Mouse (Mus musculus) left cerebral cortex, adult 2 months (tissue): ENCODE measurements at regions not wholly inside any gene's neighbourhood (a gene's known extent, or its start where the extent isn't known, plus 50 kb on each side); places are given as distances from the start of the nearest gene placed in this dataset.

Source experiments
- DNase-seq, 2 experiments: peaks; one replicate each; pipeline ENCODE4 v3.0.0; 2021 to 2022; ENCODE audit warnings: low spot score in 2 of 2, mixed read lengths in 1 of 2; ENCODE audit errors: extremely low spot score in 1 of 2
- H3K27ac ChIP-seq: fragments of 200-600 bp; 2 replicates; pipeline ENCODE4 v1.8.1; 2022
- H3K4me3 ChIP-seq: fragments of 200-600 bp; 2 replicates; pipeline ENCODE4 v1.8.1; 2022
- CTCF ChIP-seq: fragments of 200-600 bp; IDR thresholded peaks from 2 replicates; pipeline ENCODE4 v1.8.1; 2022; ENCODE audit warnings: antibody characterized with exemption, mild to moderate bottlenecking, moderate library complexity
- intact Hi-C: fragments of 180-260 bp; cut with DNase I; formaldehyde crosslinking; loops from one replicate; pipeline ENCODE4 v1.15.1; 2025

- Histone ChIP-seq H3K4me3 (no peak overlapping the region), H3K27ac (no peak overlapping the region)
- intact Hi-C loops, result loop anchor here (5.0 kb wide), 1 partner anchor 1033 kb away; the partner anchor contains the start of gene Tnfrsf26
- TF ChIP-seq CTCF, result no peak
- DNase-seq, result no peak
Measured at GRCm38 (mm10) chr7:142593729-142594375, 61.4 kb downstream of the Mrpl23 start.

GRCm38 (mm10) chr7:142595412-142595811 is 62.9 kb downstream of the Mrpl23 start:
- no peak for DNase-seq
- intact Hi-C loops, result no loop called here
- H3K4me3 ChIP-seq, result no peak overlapping the region
- H3K27ac ChIP-seq, result no peak overlapping the region
- no peak for TF ChIP-seq CTCF

GRCm38 (mm10) chr7:142596211-142596610 is 63.7 kb downstream of the Mrpl23 start:
- no peak for TF ChIP-seq CTCF
- DNase-seq, result no peak
- intact Hi-C loops, result no loop called here

GRCm38 (mm10) chr7:142597961-142598360 is 65.5 kb downstream of the Mrpl23 start:
- intact Hi-C loops, result no loop called here

More at GRCm38 (mm10) chr7:142596211-142596610, 63.7 kb downstream of the Mrpl23 start:
- no peak overlapping the region for H3K27ac ChIP-seq
- H3K4me3 ChIP-seq, result no peak overlapping the region

GRCm38 (mm10) chr7:142599942-142600341 is 66.7 kb downstream of the Igf2 start:
- H3K4me3 ChIP-seq, result no peak overlapping the region
- TF ChIP-seq CTCF, result no peak
- H3K27ac ChIP-seq, result no peak overlapping the region
- DNase-seq, result no peak
- intact Hi-C loops, result no loop called here

More at GRCm38 (mm10) chr7:142597961-142598360, 65.5 kb downstream of the Mrpl23 start:
- Histone ChIP-seq H3K4me3 (no peak overlapping the region), H3K27ac (no peak overlapping the region)
- no peak for DNase-seq
- TF ChIP-seq CTCF, result no peak

GRCm38 (mm10) chr7:142600400-142600799 is 66.2 kb downstream of the Igf2 start:
- no peak overlapping the region for H3K27ac ChIP-seq
- DNase-seq, result no peak
- no peak for TF ChIP-seq CTCF
- no peak overlapping the region for H3K4me3 ChIP-seq
- intact Hi-C loops, result no loop called here
